In the genomic region with DNA sequence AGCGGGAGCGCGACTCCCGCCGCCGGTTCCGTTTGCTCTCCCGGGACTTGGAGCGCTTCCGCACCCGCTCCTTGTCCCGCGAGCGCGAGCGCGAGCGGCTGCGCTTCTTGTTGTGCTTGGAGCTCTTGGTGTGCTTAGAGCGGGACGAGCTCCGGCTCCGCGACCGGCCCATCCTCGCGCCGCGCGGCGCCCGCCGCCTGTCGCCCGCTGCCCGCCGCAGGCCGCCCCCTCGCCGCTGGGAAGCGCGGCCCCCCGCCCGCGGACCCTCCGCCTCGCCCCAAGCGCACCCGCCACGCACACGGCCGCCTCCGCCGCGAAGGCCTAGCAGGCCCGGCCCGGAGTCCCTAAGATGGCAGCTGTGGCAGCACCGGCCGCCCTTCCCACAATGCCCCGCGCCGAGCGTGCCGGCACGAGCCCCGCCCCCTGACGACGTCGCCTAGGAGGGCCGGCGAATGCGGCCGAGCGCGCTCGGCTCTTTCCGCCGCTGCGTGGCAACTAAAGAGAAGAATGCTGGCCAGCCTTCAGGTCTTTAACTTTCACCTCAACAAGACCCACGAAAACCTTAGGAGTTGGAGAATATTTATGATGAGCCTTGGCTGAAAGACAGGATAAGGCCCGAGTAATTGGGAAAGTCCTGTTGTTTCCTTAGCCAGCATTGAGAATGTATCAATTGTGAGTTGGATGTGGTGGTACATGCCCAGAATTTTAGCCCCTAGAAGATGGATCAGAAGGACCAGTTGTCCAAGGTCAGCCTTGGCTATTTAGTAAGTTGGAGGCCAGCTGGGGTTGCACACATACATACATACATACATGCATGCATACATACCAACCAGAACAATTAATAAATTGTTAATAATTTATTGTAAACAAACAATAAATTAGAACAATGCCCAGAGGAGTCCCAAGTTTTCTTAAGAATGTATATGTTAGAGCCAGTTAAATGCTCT, we compare ENCODE assay signal across 8 mouse cellular contexts. TPM values are rescaled to one million over a fixed set of nuclear protein-coding genes. Genes with fewer than 3 reads are reported as not detected.
DNase-seq lines count a peak whose midpoint lies in the region; ATAC-seq lines count a peak whose summit lies in the region.

Arglu1 (minus strand) TSS at position 376 of the 947 bp plus-strand sequence.

- under 1% methylated on average over 81 of the region's 81 CpGs for WGBS in hindbrain, embryonic 13.5 days

- H3K9ac ChIP-seq in hindbrain, embryonic 13.5 days, result peak within 1 kb of the TSS; percentile 98

- peaks cover 36% of the 10 kb centered on the region for H3K4me1 ChIP-seq in hindbrain, embryonic 13.5 days (replicated peaks)

- H3K9me3 ChIP-seq in hindbrain, embryonic 13.5 days, result no peaks in the 10 kb centered on the region

- no peaks in the 10 kb centered on the region for H3K27me3 ChIP-seq in hindbrain, embryonic 13.5 days

- DNase-seq in NIH3T3 (ENCODE audit: low read depth), result peak; percentile 98
- peak; percentile 99 to 100 for DNase-seq in cerebellum, postnatal 10 days
- DNase-seq in frontal cortex, postnatal 14 days (ENCODE audit: low spot score in 2 of 2), result peak; percentile 88 to 94
- peak; percentile 97 to 98 for DNase-seq in layer of hippocampus, postnatal 25 days (ENCODE audit: extremely low spot score in 1 of 2, low spot score in 1 of 2)
- peak; percentile 96 for DNase-seq in lung, postnatal 25 days (ENCODE audit: low spot score)
- DNase-seq in retina, embryonic 14.5 days (ENCODE audit: low spot score), result peak; percentile 97
- DNase-seq in thymus, postnatal 4 days, result peak; percentile 100

- peak within 1 kb of the TSS; percentile 73 for H3K4me2 ChIP-seq in hindbrain, embryonic 13.5 days

- H3K36me3 ChIP-seq in hindbrain, embryonic 13.5 days, result no peaks in the 10 kb centered on the region

- peak within 1 kb of the TSS; percentile 94 for H3K4me3 ChIP-seq in hindbrain, embryonic 13.5 days

- peak within 1 kb of the TSS; percentile 98 for H3K27ac ChIP-seq in hindbrain, embryonic 13.5 days

- peak; percentile 96 for ATAC-seq in hindbrain, embryonic 13.5 days (ENCODE audit: low FRiP score)

RNA-seq across cellular contexts. Expression of gene Arglu1, which starts in this region (rescaled TPM):
- polyA plus RNA-seq in hindbrain, embryonic 13.5 days (2015; fragmentation: Nextera tagmentation; extraction: Ambion mirVana), result 187 and 200 TPM in 2 replicates
- total RNA-seq in layer of hippocampus, postnatal 25 days (2021), result 100 to 1,000 TPM in 1 of 2 experiments, 10 to 100 TPM in 1; 79.2 to 120 TPM

Comparison
In these comparisons a context has a peak if more than half of its experiments do, and no peak if none do; other contexts are left out.
1. Peak in every context shown above with its lines: DNase-seq, ATAC-seq, H3K4me3 ChIP-seq and H3K27ac ChIP-seq.